Mouse (Mus musculus): ENCODE data around the gene Pknox2.

GRCm38 (mm10) chr9:37037405-37037804 is 109.8 kb downstream of the Pknox2 start:
- no peak for TF ChIP-seq CTCF (conservative IDR thresholded peaks at IDR 0.05; ENCODE audit: low read length)
- TF ChIP-seq POU5F1 (IDR thresholded peaks at IDR 0.05; ENCODE audit: borderline replicate concordance, low read length), result no peak

Data from E14TG2a.4 (cell line).